Mouse (Mus musculus) heart, embryonic 11.5 days (tissue): ENCODE measurements around the gene Fam192a. TPM values are rescaled to one million over a fixed set of nuclear protein-coding genes. Genes with fewer than 3 reads are reported as not detected.

ENCODE experiments used
- ATAC-seq: fragments of 200-750 bp; cut with Nextera tagmentation; replicated peaks from 2 replicates; pipeline ENCODE4 v1.8.0; 2017; ENCODE audit warnings: moderate library complexity; ENCODE audit not compliant: insufficient number of reproducible peaks, low FRiP score, low TSS enrichment
- H3K27ac ChIP-seq: fragments of 300-500 bp; sonication (generic); 2 replicates; pipeline ENCODE4 v1.5.1; 2014; ENCODE audit warnings: mild to moderate bottlenecking, low read depth, low read length
- H3K27me3 ChIP-seq: fragments of 300-500 bp; sonication (generic); 2 replicates; pipeline ENCODE4 v1.6.1; 2014; ENCODE audit warnings: mild to moderate bottlenecking, low read length, mixed read lengths; ENCODE audit not compliant: control insufficient read depth, insufficient read depth
- H3K36me3 ChIP-seq: fragments of 300-500 bp; sonication (generic); 2 replicates; pipeline ENCODE4 v1.6.1; 2014; ENCODE audit warnings: mild to moderate bottlenecking, low read length, moderate library complexity, mixed read lengths; ENCODE audit not compliant: control insufficient read depth, insufficient read depth
- H3K4me1 ChIP-seq: fragments of 300-500 bp; sonication (generic); 2 replicates; pipeline ENCODE4 v1.6.1; 2014; ENCODE audit warnings: low read length; ENCODE audit not compliant: control insufficient read depth, insufficient read depth
- H3K4me2 ChIP-seq: fragments of 300-500 bp; sonication (generic); 2 replicates; pipeline ENCODE4 v1.6.1; 2014; ENCODE audit warnings: mild to moderate bottlenecking, moderate library complexity
- H3K4me3 ChIP-seq: fragments of 300-500 bp; sonication (generic); 2 replicates; pipeline ENCODE4 v1.5.1; 2014; ENCODE audit warnings: low read depth, low read length
- H3K9ac ChIP-seq: fragments of 300-500 bp; sonication (generic); 2 replicates; pipeline ENCODE4 v1.6.1; 2014; ENCODE audit warnings: mild to moderate bottlenecking, low read depth, low read length, moderate library complexity
- H3K9me3 ChIP-seq: fragments of 300-500 bp; sonication (generic); replicated peaks from 2 replicates; pipeline ENCODE4 v1.6.1; 2016; ENCODE audit warnings: low read length; ENCODE audit not compliant: control insufficient read depth
- WGBS: fragments of 180-500 bp; shearing (Covaris S2); extraction: QIAGEN DNeasy Blood & Tissue Kit; methylation state at CpG from one replicate; pipeline ENCODE4 v1.1.7; 2014; ENCODE audit not compliant: insufficient replicate concordance; 5-methylcytosine and 5-hydroxymethylcytosine counted together
- polyA plus RNA-seq: library from polyadenylated mRNA; unstranded; fragments of >200 nt; fragmentation: Nextera tagmentation; extraction: Ambion mirVana; gene quantifications from 2 replicates; pipeline ENCODE4 v1.2.1, GENCODE M21; 2014

Fam192a gene
- polyA plus RNA-seq, 1 experiment from 2014 or later: 44.3 TPM

- ATAC-seq: no peak
- no peak overlapping the region for H3K27ac ChIP-seq
- no peaks in the 10 kb centered on the region for H3K27me3 ChIP-seq
- no peaks in the 10 kb centered on the region for H3K4me1 ChIP-seq
- H3K4me2 ChIP-seq: no peak overlapping the region
- peaks cover 24% of the 10 kb centered on the region for H3K36me3 ChIP-seq
- 65% methylated on average over 4 of the region's 4 CpGs for WGBS
- no peaks in the 10 kb centered on the region for H3K9me3 ChIP-seq
- H3K9ac ChIP-seq: no peak overlapping the region
- no peak overlapping the region for H3K4me3 ChIP-seq
Measured at GRCm38 (mm10) chr8:94584238-94584817, 17.5 kb downstream of the Fam192a start.

- peaks cover 28% of the 10 kb centered on the region for H3K36me3 ChIP-seq
- no peak overlapping the region for H3K4me2 ChIP-seq
- H3K4me1 ChIP-seq: no peaks in the 10 kb centered on the region
- no peaks in the 10 kb centered on the region for H3K27me3 ChIP-seq
- H3K9ac ChIP-seq: no peak overlapping the region
- WGBS: 90% methylated on average over 6 of the region's 6 CpGs
- H3K27ac ChIP-seq: no peak overlapping the region
- ATAC-seq: no peak
- no peaks in the 10 kb centered on the region for H3K9me3 ChIP-seq
- no peak overlapping the region for H3K4me3 ChIP-seq
Measured at GRCm38 (mm10) chr8:94582569-94582968, 19.2 kb downstream of the Fam192a start.

GRCm38 (mm10) chr8:94581820-94582483, 19.8 kb downstream of the Fam192a start:
- no peak overlapping the region for H3K4me2 ChIP-seq
- no peaks in the 10 kb centered on the region for H3K4me1 ChIP-seq
- no peak overlapping the region for H3K9ac ChIP-seq
- H3K36me3 ChIP-seq: peaks cover 25% of the 10 kb centered on the region
- H3K27ac ChIP-seq: no peak overlapping the region
- no peaks in the 10 kb centered on the region for H3K9me3 ChIP-seq
- no peaks in the 10 kb centered on the region for H3K27me3 ChIP-seq
- no peak for ATAC-seq
- H3K4me3 ChIP-seq: no peak overlapping the region
- 87% methylated on average over 7 of the region's 7 CpGs for WGBS

- Histone ChIP-seq H3K4me3 (no peak overlapping the region), H3K36me3 (peaks cover 31% of the 10 kb centered on the region), H3K9ac (no peak overlapping the region), H3K4me1 (no peaks in the 10 kb centered on the region), H3K9me3 (no peaks in the 10 kb centered on the region), H3K4me2 (no peak overlapping the region), H3K27ac (no peak overlapping the region), H3K27me3 (no peaks in the 10 kb centered on the region)
- WGBS: 92% methylated on average over 4 of the region's 4 CpGs
- no peak for ATAC-seq
Measured at GRCm38 (mm10) chr8:94575148-94575547, 26.6 kb downstream of the Fam192a start.

GRCm38 (mm10) chr8:94574159-94574907, 27.5 kb downstream of the Fam192a start:
- peaks cover 31% of the 10 kb centered on the region for H3K36me3 ChIP-seq
- WGBS: 88% methylated on average over 16 of the region's 16 CpGs

DNA sequence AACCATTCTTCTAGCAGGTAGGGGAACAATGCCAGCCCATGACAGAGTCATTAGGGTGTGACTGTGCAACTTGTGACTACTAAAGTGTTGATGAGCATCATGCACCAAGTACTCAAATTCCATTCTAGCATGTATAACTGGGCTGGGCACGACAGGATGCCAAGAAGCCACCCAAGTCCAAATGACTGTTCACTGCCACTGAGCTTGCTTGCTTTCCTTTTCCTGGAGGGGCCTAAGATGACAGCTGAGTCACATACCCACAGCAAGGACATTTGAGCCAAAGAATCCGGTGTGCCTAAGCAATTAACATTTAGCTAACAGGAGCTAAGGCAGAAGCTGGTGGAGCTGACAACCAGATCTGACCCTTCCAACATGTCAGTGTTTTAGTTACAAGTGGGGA, 29.9 kb downstream of the Fam192a start:
- Histone ChIP-seq H3K4me3 (no peak overlapping the region), H3K36me3 (peaks cover 20% of the 10 kb centered on the region), H3K4me2 (no peak overlapping the region), H3K9ac (no peak overlapping the region), H3K9me3 (no peaks in the 10 kb centered on the region), H3K27ac (no peak overlapping the region), H3K27me3 (no peaks in the 10 kb centered on the region), H3K4me1 (no peaks in the 10 kb centered on the region)
- WGBS: 78% methylated on average over 2 of the region's 2 CpGs
- ATAC-seq: no peak

More at GRCm38 (mm10) chr8:94574159-94574907, 27.5 kb downstream of the Fam192a start:
- H3K9me3 ChIP-seq: no peaks in the 10 kb centered on the region
- no peak overlapping the region for H3K4me3 ChIP-seq
- H3K4me2 ChIP-seq: no peak overlapping the region
- H3K4me1 ChIP-seq: no peaks in the 10 kb centered on the region
- H3K27me3 ChIP-seq: no peaks in the 10 kb centered on the region
- no peak overlapping the region for H3K9ac ChIP-seq
- no peak overlapping the region for H3K27ac ChIP-seq
- no peak for ATAC-seq

GRCm38 (mm10) chr8:94569419-94569818, 32.4 kb downstream of the Fam192a start:
- H3K9me3 ChIP-seq: no peaks in the 10 kb centered on the region
- peaks cover 5% of the 10 kb centered on the region for H3K36me3 ChIP-seq
- H3K4me2 ChIP-seq: no peak overlapping the region
- H3K9ac ChIP-seq: no peak overlapping the region
- H3K27ac ChIP-seq: no peak overlapping the region
- ATAC-seq: no peak
- WGBS: 68% methylated on average over 1 of the region's 1 CpGs
- H3K27me3 ChIP-seq: no peaks in the 10 kb centered on the region
- no peak overlapping the region for H3K4me3 ChIP-seq
- H3K4me1 ChIP-seq: no peaks in the 10 kb centered on the region

- no peak overlapping the region for H3K9ac ChIP-seq
- 82% methylated on average over 8 of the region's 8 CpGs for WGBS
- H3K4me2 ChIP-seq: no peak overlapping the region
- no peaks in the 10 kb centered on the region for H3K36me3 ChIP-seq
- ATAC-seq: no peak
- H3K27me3 ChIP-seq: no peaks in the 10 kb centered on the region
- H3K4me3 ChIP-seq: no peak overlapping the region
- no peaks in the 10 kb centered on the region for H3K4me1 ChIP-seq
- no peaks in the 10 kb centered on the region for H3K9me3 ChIP-seq
- no peak overlapping the region for H3K27ac ChIP-seq
Measured at GRCm38 (mm10) chr8:94568098-94568497, 33.7 kb downstream of the Fam192a start.
